Mouse (Mus musculus) hindlimb bud, embryonic 11.5 days (tissue): ENCODE data around the gene Ror1.

Experiments used
- DNase-seq: peaks from one replicate; pipeline ENCODE4 v3.0.0-alpha.2; 2012; ENCODE audit warnings: low read depth, low spot score; ENCODE audit errors: extremely low spot score

Ror1 gene

GRCm38 (mm10) chr4:100436169-100436547, 340.6 kb downstream of the Ror1 start:
- peak; percentile 53 for DNase-seq

- no peak for DNase-seq
Observed at GRCm38 (mm10) chr4:100446897-100447296, 351.3 kb downstream of the Ror1 start.

DNA sequence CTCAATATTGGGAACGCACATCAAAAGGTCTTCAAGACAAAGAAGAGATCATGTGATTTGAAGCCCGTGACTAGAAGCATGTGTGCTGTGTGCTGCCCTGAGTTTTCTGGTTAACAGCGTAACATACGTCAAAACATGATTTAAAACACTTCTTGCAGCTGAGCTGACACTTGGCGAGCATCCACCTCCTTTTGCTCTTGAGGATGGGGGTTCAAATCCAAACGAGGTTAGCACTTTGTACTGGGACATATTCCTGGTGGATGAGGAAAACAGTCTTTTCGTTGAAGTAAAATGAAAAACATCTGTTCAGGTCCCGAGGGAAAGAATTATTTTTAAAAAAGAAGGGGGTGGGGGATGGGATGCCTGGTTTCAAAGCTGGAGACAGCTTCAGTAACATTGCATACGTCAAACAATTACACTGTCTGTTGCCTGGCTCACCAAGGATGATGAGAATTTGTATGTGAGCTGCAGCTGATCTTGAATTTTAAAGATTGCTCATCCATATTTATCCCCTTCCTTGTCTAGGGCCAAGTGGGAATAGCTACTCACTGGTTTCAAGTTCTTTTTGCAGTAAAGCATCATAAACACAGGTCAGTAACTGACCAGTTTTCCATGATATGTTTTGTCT, 367.0 kb downstream of the Ror1 start:
- DNase-seq, result peak; percentile 54

- DNase-seq, result no peak
Observed at GRCm38 (mm10) chr4:100478592-100479321, 383.2 kb downstream of the Ror1 start, which contains the start of gene Ube2u. Ube2u (plus strand) TSS chr4:100478849.

GRCm38 (mm10) chr4:100488447-100488846, 392.9 kb downstream of the Ror1 start:
- no peak for DNase-seq
